Mouse (Mus musculus): ENCODE measurements around the gene Fxyd3. TPM values are rescaled to one million over a fixed set of nuclear protein-coding genes. Genes with fewer than 3 reads are reported as not detected.
A peak's percentile ranks its signal among the peaks of the same experiment; 100 is the strongest.

Gene Fxyd3
- polyA plus RNA-seq (2015; fragmentation: Nextera tagmentation; extraction: Ambion mirVana): 0.79 and 1.3 TPM in 2 replicates

DNA sequence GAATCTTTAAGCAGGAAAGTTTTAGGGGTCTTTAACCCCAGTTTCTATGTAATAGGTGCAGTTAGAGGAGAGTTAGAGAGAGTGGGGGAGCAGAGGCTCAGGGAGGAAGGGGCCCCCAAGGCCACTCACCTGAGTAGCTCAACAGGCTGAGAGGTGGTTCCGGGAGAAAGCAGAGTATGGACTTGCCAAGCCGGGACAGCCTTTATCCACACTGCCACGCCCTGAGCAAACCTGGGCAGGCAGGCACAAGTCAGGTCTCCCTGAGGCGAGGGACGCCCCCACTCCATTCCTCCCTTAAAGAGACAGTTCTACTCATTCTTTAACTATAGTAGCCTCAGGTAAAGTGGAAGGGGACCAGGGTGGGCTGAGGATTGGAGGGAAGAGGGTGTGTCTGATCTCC lies at the start of gene Fxyd3:
Gene Fxyd3, minus strand, starts transcription at position 213 of the 400 bp plus-strand sequence.
- WGBS: 68% methylated on average over 5 of the region's 5 CpGs
- H3K27ac ChIP-seq: no peak within 1 kb of the TSS
- ATAC-seq (ENCODE audit: low FRiP score): no peak
- no peaks in the 10 kb centered on the region for H3K4me1 ChIP-seq (replicated peaks)
- no peak within 1 kb of the TSS for H3K4me3 ChIP-seq
- no peak within 1 kb of the TSS for H3K4me2 ChIP-seq
- no peaks in the 10 kb centered on the region for H3K27me3 ChIP-seq
- H3K36me3 ChIP-seq: no peaks in the 10 kb centered on the region
- H3K9ac ChIP-seq: no peak within 1 kb of the TSS
- no peaks in the 10 kb centered on the region; the same call in 1 of the 2 replicates for H3K9me3 ChIP-seq

DNA sequence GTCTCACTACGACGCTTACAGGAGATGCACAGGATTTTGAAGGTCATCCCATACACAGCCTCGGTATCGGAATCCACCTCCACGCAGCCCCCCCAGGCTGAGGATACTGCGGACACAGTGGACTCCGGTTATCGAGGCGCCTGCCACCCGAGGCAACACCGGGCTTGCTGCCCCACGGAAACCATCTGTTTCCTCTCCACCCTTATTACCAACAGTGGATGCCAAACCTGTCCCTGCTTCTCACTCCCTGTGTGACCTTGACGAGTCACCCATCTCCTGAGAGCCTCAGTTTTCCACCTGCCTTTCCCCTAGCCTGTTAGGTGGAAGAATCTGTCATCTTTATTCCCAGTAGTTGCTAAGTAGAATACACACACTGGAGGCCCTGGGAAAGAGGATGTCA lies 48.6 kb upstream of the Fxyd3 start:
- Histone ChIP-seq H3K27me3 (peaks cover 49% of the 10 kb centered on the region), H3K27ac (no peak overlapping the region), H3K9me3 (no peaks in the 10 kb centered on the region), H3K36me3 (peaks cover 21% of the 10 kb centered on the region), H3K4me2 (no peak overlapping the region), H3K4me3 (no peak overlapping the region; the same call in 1 of the 2 replicates), H3K9ac (no peak overlapping the region), H3K4me1 (replicated peaks) (peaks cover 21% of the 10 kb centered on the region)
- 87% methylated on average over 13 of the region's 13 CpGs for WGBS
- ATAC-seq (ENCODE audit: low FRiP score): no peak

DNA sequence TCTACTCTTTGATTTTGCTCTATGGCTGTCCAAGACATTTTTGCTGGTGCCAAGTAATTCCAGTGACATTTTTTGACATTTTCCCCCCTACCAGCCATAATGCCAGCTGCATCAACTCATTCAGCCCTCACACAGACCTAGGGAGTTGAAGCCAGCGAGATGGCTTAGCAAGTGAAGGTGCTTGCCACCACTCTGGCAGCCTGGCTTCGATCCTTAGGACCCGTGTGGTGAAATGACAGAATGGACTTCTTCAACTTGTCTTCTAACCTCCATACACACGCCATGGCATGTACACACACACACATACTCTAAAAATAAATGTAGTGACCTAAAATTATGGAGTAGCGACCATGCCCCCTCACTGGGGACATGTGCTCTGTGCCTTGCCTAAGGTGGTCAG lies 47.9 kb upstream of the Fxyd3 start:
- H3K4me3 ChIP-seq: no peak overlapping the region
- no peak overlapping the region for H3K9ac ChIP-seq
- no peak overlapping the region for H3K4me2 ChIP-seq
- H3K4me1 ChIP-seq (replicated peaks): peaks cover 21% of the 10 kb centered on the region
- H3K27ac ChIP-seq: no peak overlapping the region
- 92% methylated on average over 5 of the region's 5 CpGs for WGBS
- H3K27me3 ChIP-seq: peaks cover 49% of the 10 kb centered on the region
- H3K36me3 ChIP-seq: peaks cover 14% of the 10 kb centered on the region
- ATAC-seq (ENCODE audit: low FRiP score): no peak
- no peaks in the 10 kb centered on the region for H3K9me3 ChIP-seq

DNA sequence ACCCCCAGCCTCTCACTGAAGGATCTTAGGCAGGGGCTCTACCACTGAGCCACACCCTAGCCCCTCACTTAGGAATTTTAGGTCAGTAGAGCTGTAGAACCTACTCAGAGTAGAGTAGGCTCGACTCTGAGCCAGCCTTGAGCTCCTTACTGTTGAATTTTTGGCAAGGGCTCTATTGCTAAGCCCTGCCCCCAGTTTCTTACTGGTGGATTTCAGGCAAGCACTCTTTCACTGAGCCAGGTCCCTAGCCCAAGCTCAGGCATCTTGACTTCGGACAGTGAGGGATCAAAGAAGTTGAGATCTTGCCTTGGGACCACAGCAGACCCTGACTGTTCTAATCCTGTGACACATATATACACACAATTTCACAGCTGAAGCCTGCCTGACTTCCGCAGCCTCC lies 47.2 kb upstream of the Fxyd3 start:
- Histone ChIP-seq H3K36me3 (peaks cover 7% of the 10 kb centered on the region), H3K9me3 (no peaks in the 10 kb centered on the region), H3K9ac (no peak overlapping the region), H3K4me3 (no peak overlapping the region), H3K27me3 (peaks cover 48% of the 10 kb centered on the region), H3K27ac (no peak overlapping the region), H3K4me1 (replicated peaks) (peaks cover 21% of the 10 kb centered on the region), H3K4me2 (no peak overlapping the region)
- no peak for ATAC-seq (ENCODE audit: low FRiP score)
- 85% methylated on average over 3 of the region's 3 CpGs for WGBS

DNA sequence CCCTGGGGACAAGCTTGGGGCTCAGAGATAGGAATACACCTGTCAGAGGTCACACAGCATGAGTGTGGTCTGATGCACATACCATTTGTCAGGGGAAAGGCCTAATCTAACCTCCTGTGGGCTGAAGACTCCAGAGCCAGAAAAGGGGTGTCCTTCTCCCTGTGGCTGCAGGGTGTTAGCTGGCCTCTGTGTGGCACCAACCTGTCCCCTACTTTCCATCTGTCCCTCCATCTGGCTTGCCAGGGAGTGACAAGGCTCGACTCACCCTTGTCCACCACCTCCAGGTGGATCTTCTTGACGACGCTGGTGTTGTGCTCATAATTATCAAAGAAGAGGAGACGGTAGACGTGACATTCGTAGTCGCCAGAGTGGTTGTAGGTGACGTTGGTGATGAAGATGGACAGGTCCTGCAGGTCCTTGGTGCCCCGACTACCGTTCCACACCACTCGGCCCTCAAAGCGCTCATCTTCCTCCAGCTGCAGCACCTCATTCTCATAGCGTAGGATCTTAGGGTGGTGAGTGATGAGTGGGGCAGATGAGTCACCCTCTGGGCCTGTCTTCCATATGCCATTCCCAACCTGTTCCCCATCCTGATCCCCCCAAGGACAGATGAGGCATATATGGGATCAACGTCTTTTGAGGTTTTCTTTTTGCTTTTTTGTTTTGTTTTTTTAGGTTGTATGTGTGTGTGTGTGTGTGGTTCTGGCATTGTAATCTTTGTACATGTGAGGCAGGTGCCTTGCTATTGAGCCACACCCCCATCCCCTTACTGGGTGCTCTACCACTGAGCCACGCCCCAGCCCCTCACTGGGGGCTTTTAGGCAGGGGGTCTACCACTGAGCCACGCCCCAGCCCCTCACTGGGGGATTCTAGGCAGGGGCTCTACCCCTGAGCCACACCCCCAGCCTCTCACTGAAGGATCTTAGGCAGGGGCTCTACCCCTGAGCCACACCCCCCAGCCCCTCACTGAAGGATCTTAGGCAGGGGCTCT lies 46.4 kb upstream of the Fxyd3 start:
- H3K9me3 ChIP-seq: no peaks in the 10 kb centered on the region
- 89% methylated on average over 16 of the region's 16 CpGs for WGBS

DNA sequence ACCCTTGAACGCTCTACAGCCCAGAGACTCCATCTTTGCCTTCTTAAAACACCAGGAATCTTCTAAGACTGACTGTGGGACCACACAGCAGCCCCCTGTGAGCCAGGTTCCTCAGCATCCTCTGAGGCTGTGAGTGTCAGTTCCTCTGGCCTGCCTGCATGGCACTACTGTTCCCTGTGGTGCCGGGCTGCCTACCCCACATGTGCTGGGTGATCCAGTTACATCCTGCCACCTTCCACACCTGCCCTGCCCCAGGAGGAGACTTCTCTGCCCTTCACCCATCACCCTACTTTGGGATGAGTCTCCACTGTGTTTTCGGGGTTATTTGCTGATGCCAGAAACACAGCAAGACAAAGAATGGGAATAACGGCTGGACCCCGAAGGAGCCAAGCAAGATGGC lies 43.1 kb upstream of the Fxyd3 start:
- 85% methylated on average over 5 of the region's 5 CpGs for WGBS
- H3K4me2 ChIP-seq: no peak overlapping the region

More for the DNA sequence above, 46.4 kb upstream of the Fxyd3 start:
- H3K4me2 ChIP-seq: no peak overlapping the region
- no peak for ATAC-seq (ENCODE audit: low FRiP score)
- H3K27me3 ChIP-seq: peaks cover 41% of the 10 kb centered on the region
- H3K36me3 ChIP-seq: no peaks in the 10 kb centered on the region
- H3K4me3 ChIP-seq: no peak overlapping the region
- H3K4me1 ChIP-seq (replicated peaks): peaks cover 21% of the 10 kb centered on the region
- H3K27ac ChIP-seq: no peak overlapping the region
- no peak overlapping the region for H3K9ac ChIP-seq

DNA sequence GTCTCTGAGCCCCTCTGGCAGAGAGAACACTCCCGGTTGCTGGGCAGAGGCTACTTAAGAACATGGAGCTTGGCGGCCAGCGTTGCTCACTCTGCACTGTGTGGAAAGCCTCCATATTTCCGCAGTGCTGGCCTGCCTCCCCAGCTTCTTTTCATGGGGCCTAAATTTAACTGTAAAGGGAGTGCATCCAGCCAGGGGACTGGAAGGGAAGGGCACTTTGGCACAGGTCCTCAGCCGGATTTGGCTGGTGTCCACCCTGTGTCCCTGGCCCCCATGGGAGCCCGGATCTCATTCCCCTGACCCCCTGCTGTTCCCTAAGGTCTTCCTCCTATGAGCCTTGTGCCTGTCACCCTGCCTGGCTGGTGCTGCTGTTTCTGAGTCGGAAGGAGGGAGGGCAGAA lies 42.0 kb upstream of the Fxyd3 start:
- no peak overlapping the region for H3K9ac ChIP-seq
- no peak for ATAC-seq (ENCODE audit: low FRiP score)
- no peak overlapping the region for H3K27ac ChIP-seq
- H3K4me2 ChIP-seq: no peak overlapping the region
- WGBS: 81% methylated on average over 7 of the region's 7 CpGs
- no peaks in the 10 kb centered on the region for H3K9me3 ChIP-seq
- no peak overlapping the region for H3K4me3 ChIP-seq
- H3K4me1 ChIP-seq (replicated peaks): 0 out of 2 replicates have a peak, but pooled peaks cover 10% of the 10 kb centered on the region
- no peaks in the 10 kb centered on the region for H3K36me3 ChIP-seq
- H3K27me3 ChIP-seq: peaks cover 25% of the 10 kb centered on the region; the same call in 1 of the 2 replicates

More for the DNA sequence above, 43.1 kb upstream of the Fxyd3 start:
- Histone ChIP-seq H3K27me3 (peaks cover 29% of the 10 kb centered on the region), H3K4me3 (no peak overlapping the region), H3K4me1 (replicated peaks) (0 out of 2 replicates have a peak, but pooled peaks cover 10% of the 10 kb centered on the region), H3K36me3 (no peaks in the 10 kb centered on the region), H3K27ac (no peak overlapping the region), H3K9ac (no peak overlapping the region), H3K9me3 (no peaks in the 10 kb centered on the region)
- no peak for ATAC-seq (ENCODE audit: low FRiP score)

DNA sequence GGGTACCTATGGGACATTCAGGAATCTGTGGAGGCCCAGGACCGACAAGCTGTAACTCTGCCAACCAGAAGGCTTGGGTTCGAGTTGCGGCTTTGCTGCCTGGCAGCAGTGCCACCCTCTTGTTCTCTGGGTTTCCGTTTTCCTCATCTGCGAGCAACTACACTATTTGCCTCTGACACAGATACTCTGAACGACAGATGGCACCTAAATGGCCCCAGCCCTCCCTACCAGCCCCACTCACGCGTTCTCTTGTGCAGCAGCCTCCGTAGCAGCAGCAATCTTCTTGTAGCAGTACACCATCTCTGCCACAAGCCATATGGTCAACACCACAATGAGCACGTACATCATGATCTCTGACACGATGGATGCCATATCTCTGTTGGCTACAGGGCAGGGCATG lies 41.0 kb upstream of the Fxyd3 start:
- Histone ChIP-seq H3K4me1 (replicated peaks) (0 out of 2 replicates have a peak, but pooled peaks cover 10% of the 10 kb centered on the region), H3K27ac (no peak overlapping the region), H3K4me2 (no peak overlapping the region), H3K9me3 (no peaks in the 10 kb centered on the region), H3K4me3 (no peak overlapping the region), H3K36me3 (no peaks in the 10 kb centered on the region), H3K9ac (no peak overlapping the region), H3K27me3 (peaks cover 24% of the 10 kb centered on the region; the same call in 1 of the 2 replicates)
- ATAC-seq (ENCODE audit: low FRiP score): no peak
- 81% methylated on average over 11 of the region's 11 CpGs for WGBS

DNA sequence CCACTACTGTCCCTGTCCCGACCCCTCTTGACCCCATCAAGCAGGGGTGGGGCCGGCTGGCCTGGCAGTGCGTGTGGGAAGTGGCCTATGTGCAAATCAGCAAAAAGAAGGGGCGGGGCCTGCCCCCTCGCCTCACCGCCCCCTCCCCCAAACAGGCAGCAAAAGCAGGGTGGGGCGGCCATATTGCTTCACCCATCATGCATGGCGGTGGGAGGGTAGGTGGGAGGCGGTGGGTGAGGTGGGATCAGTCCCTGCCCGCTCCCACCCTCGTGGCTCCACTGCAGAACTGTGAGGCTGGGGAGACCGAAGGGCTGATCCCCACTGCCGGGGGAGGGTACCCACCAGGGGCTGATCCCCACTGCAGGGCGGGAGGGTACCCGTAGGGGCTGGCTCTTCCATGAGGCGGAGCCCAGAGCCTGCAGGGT lies 40.2 kb upstream of the Fxyd3 start:
- no peak overlapping the region for H3K4me2 ChIP-seq
- no peaks in the 10 kb centered on the region for H3K9me3 ChIP-seq
- no peak overlapping the region for H3K9ac ChIP-seq
- 0 out of 2 replicates have a peak, but pooled peaks cover 10% of the 10 kb centered on the region for H3K4me1 ChIP-seq (replicated peaks)
- peaks cover 24% of the 10 kb centered on the region; the same call in 1 of the 2 replicates for H3K27me3 ChIP-seq
- ATAC-seq (ENCODE audit: low FRiP score): no peak
- no peak overlapping the region for H3K27ac ChIP-seq
- H3K36me3 ChIP-seq: no peaks in the 10 kb centered on the region
- WGBS: 34% methylated on average over 16 of the region's 16 CpGs
- no peak overlapping the region for H3K4me3 ChIP-seq

DNA sequence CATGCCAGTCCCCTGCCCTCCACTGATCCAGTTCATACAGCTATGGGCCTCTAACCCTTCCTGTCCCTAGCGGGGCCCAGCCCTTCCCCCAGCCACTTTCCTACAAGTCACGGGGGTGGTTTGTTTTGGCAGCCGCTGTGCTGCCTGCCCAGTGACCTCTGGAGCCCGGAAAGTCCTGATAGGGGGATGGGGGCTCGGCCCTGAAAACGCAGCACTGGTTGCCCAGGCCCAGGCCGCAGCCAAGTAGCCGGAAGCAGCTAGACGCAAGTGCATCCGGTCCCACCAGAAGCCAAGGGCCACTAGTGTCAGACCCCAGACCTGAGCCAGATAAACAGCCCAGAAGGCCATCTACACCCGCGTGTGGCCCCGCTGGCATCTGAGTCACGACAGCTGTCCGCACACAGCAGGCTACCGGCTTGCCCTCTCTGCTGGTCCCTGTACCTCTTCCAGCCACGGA lies 39.1 kb upstream of the Fxyd3 start:
- H3K4me2 ChIP-seq: no peak overlapping the region
- 34% methylated on average over 17 of the region's 17 CpGs for WGBS
- H3K9ac ChIP-seq: no peak overlapping the region
- H3K4me1 ChIP-seq (replicated peaks): 0 out of 2 replicates have a peak, but pooled peaks cover 10% of the 10 kb centered on the region
- ATAC-seq (ENCODE audit: low FRiP score): no peak
- no peaks in the 10 kb centered on the region for H3K9me3 ChIP-seq
- H3K27ac ChIP-seq: no peak overlapping the region
- H3K36me3 ChIP-seq: no peaks in the 10 kb centered on the region
- no peak overlapping the region for H3K4me3 ChIP-seq
- peaks cover 24% of the 10 kb centered on the region; the same call in 1 of the 2 replicates for H3K27me3 ChIP-seq

DNA sequence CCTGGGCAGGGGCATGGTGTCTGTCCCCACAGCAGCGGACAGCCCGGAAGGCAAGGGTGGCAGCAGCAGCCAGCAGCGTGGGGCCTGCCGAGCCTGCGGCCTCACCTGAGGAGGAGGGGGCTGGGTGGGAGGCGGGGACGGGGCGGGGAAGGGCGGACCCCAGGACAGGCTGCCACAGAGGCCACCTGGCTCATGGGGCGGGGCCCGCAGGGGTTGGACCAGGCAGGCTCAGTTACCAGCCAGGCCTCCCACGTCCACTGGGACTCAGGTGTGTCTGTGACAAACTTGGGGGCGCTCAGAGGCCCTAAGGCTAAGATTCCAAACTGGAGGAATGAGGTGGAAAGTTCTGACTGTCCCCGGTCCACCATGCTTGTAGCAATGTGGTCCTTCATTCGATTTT lies 38.7 kb upstream of the Fxyd3 start, which contains the start of gene Hpn:
Gene Hpn, minus strand, starts transcription at position 109 of the 400 bp plus-strand sequence.
- Histone ChIP-seq H3K4me2 (no peak within 1 kb of the TSS), H3K9ac (no peak within 1 kb of the TSS)

DNA sequence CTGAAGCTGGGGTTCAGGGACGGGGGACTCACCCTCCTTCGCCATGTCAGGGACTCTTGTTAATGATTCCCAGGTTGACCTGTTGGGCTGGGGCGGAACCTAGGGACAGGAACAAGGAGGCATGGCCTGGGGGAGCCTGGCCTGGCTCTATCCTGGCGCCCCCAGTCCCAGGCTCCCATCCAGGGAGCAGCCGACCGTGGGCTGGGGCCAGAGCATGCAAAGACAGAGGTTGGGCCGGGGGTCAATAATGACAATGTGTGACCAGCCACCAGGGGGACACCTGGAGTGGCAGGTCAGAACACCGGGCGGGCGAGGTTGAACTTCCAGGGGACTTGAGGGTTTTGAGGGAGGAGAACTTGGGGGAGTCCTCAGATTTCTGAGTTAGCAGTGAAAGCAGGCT lies 38.1 kb upstream of the Fxyd3 start:
- H3K27ac ChIP-seq: no peak overlapping the region
- 0 out of 2 replicates have a peak, but pooled peaks cover 10% of the 10 kb centered on the region for H3K4me1 ChIP-seq (replicated peaks)
- no peak overlapping the region for H3K4me3 ChIP-seq
- ATAC-seq (ENCODE audit: low FRiP score): no peak
- no peak overlapping the region for H3K4me2 ChIP-seq
- H3K36me3 ChIP-seq: no peaks in the 10 kb centered on the region
- H3K9me3 ChIP-seq: no peaks in the 10 kb centered on the region
- WGBS: 52% methylated on average over 10 of the region's 10 CpGs
- no peak overlapping the region for H3K9ac ChIP-seq
- H3K27me3 ChIP-seq: peaks cover 24% of the 10 kb centered on the region; the same call in 1 of the 2 replicates

More for the DNA sequence above, 38.7 kb upstream of the Fxyd3 start, which contains the start of gene Hpn:
- ATAC-seq (ENCODE audit: low FRiP score): 0 out of 2 replicates have a peak, but pooled peaks have one; percentile 14
- WGBS: 18% methylated on average over 15 of the region's 15 CpGs
- Histone ChIP-seq H3K4me3 (no peak within 1 kb of the TSS), H3K4me1 (replicated peaks) (0 out of 2 replicates have a peak, but pooled peaks cover 10% of the 10 kb centered on the region), H3K27me3 (peaks cover 24% of the 10 kb centered on the region; the same call in 1 of the 2 replicates), H3K36me3 (no peaks in the 10 kb centered on the region), H3K9me3 (no peaks in the 10 kb centered on the region), H3K27ac (no peak within 1 kb of the TSS)
